Mouse (Mus musculus) stomach, embryonic 16.5 days (tissue): ENCODE measurements at regions not wholly inside any gene's neighbourhood (a gene's known extent, or its start where the extent isn't known, plus 50 kb on each side); places are given as distances from the start of the nearest gene placed in this dataset.
A peak's percentile ranks its signal among the peaks of the same experiment; 100 is the strongest.

Source experiments
- ATAC-seq: fragments of 200-750 bp; cut with Nextera tagmentation; 2 replicates; pipeline ENCODE4 v1.8.0; 2017; ENCODE audit warnings: moderate number of reproducible peaks, moderate TSS enrichment; ENCODE audit not compliant: insufficient read depth, low FRiP score
- H3K27ac ChIP-seq: fragments of 300-500 bp; sonication (generic); 2 replicates; pipeline ENCODE4 v1.5.1; 2014; ENCODE audit warnings: low read length
- H3K27me3 ChIP-seq: fragments of 300-500 bp; sonication (generic); 2 replicates; pipeline ENCODE4 v1.6.1; 2014; ENCODE audit warnings: low read length, control low read depth, mixed read lengths; ENCODE audit not compliant: control insufficient read depth, insufficient read depth
- H3K36me3 ChIP-seq: fragments of 300-500 bp; sonication (generic); 2 replicates; pipeline ENCODE4 v1.6.1; 2014; ENCODE audit warnings: low read length; ENCODE audit not compliant: control insufficient read depth, insufficient read depth
- H3K4me1 ChIP-seq: fragments of 300-500 bp; sonication (generic); 2 replicates; pipeline ENCODE4 v1.6.1; 2014; ENCODE audit warnings: low read length, control low read depth, mixed read lengths; ENCODE audit not compliant: control insufficient read depth, insufficient read depth
- H3K4me2 ChIP-seq: fragments of 300-500 bp; sonication (generic); 2 replicates; pipeline ENCODE4 v1.6.1; 2014; ENCODE audit warnings: low read depth, low read length, mixed read lengths
- H3K4me3 ChIP-seq: fragments of 300-500 bp; sonication (generic); replicated peaks from 2 replicates; pipeline ENCODE4 v1.5.1; 2014; ENCODE audit warnings: mild to moderate bottlenecking, low read length
- H3K9ac ChIP-seq: fragments of 300-500 bp; sonication (generic); 2 replicates; pipeline ENCODE4 v1.6.1; 2014; ENCODE audit warnings: low read length
- H3K9me3 ChIP-seq: fragments of 300-500 bp; sonication (generic); replicated peaks from 2 replicates; pipeline ENCODE4 v1.6.1; 2016; ENCODE audit warnings: low read length, control low read depth; ENCODE audit not compliant: control insufficient read depth
- WGBS: fragments of 180-500 bp; shearing (Covaris S2); extraction: QIAGEN DNeasy Blood & Tissue Kit; methylation state at CpG from one replicate; pipeline ENCODE4 v1.1.7; 2014; 5-methylcytosine and 5-hydroxymethylcytosine counted together

DNA sequence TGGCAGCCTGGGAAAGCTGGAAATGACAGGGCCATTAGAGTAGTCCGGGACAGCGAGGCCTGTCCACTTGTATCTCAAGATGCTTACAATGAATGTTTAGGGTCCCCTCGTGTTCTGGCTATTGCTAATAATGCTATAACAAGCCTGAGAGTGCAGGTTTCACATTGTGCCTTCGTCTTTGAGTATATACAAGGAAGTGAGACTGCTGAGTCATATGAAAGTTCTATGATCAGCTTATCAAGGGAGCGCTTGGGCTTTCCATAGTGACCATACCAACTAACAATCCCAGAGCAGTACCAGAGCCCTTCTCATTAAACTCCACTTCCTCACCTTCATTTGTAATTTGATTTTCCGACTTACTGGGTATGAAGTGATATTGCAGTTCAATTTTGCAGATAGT lies 86.2 kb upstream of the Kitl start:
- Histone ChIP-seq H3K36me3 (no peaks in the 10 kb centered on the region), H3K27ac (no peak overlapping the region), H3K4me1 (peaks cover 10% of the 10 kb centered on the region; the same call in 1 of the 2 replicates), H3K9ac (no peak overlapping the region), H3K27me3 (no peaks in the 10 kb centered on the region), H3K9me3 (no peaks in the 10 kb centered on the region), H3K4me3 (no peak overlapping the region), H3K4me2 (no peak overlapping the region)
- WGBS = 82% methylated on average over 6 of the region's 6 CpGs
- no peak; the same call in 1 of the 2 replicates for ATAC-seq

DNA sequence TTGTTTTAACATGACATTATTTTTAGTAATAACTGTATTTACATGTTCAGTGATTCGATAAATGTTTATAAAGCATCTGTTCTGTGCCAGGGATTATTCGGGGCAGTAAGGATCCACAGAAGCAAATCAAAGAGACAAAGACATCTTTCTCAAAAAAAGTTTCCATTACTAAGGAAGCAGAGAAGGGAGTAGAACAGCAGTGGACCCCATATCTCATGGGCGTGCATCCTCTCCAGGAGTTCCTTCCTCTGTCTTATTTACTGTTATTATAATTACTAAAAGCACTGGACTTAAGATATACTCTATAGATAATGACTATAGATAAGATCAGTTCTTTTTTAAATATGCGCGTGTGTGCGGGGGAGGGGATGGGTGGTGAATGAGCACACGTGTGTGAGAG lies 87.5 kb upstream of the Kitl start:
- Histone ChIP-seq H3K9me3 (no peaks in the 10 kb centered on the region), H3K4me1 (peaks cover 10% of the 10 kb centered on the region; the same call in 1 of the 2 replicates), H3K27ac (no peak overlapping the region), H3K4me3 (no peak overlapping the region), H3K36me3 (no peaks in the 10 kb centered on the region), H3K9ac (no peak overlapping the region), H3K27me3 (no peaks in the 10 kb centered on the region), H3K4me2 (no peak overlapping the region)
- 79% methylated on average over 7 of the region's 7 CpGs for WGBS
- no peak for ATAC-seq

DNA sequence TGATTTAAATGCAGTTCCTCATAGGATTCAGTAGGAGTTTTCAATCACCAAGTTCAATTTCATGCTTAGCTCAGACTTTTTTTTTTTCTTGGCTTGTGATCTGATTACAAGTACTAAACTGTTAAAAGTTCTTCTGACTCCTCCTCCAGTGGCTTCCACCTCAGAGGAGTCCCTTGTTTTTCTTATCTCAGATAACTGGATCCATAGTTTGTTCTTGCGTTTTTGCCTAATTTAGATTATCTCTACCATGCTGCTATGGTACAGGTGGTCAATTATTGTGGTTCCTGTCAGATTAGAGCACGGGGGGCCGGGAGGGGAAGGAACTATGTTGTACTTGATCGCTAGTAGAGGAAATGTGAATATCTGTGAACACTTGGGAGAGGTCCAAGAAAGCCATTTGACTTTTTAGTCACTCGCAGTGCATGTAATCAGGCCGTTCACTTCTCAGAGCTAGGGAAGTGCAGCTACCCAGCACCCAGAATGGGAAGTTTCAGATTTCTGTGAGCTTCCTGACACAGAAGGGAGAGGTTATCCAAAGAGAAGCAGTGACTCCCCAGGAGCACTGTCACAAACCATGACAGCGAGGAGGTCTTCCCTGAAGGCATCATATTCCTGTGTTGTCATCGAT lies 89.0 kb upstream of the Kitl start:
- Histone ChIP-seq H3K4me1 (peaks cover 10% of the 10 kb centered on the region; the same call in 1 of the 2 replicates), H3K4me3 (no peak overlapping the region), H3K9ac (no peak overlapping the region), H3K4me2 (no peak overlapping the region), H3K27me3 (no peaks in the 10 kb centered on the region), H3K36me3 (no peaks in the 10 kb centered on the region), H3K27ac (no peak overlapping the region), H3K9me3 (no peaks in the 10 kb centered on the region)
- WGBS = 52% methylated on average over 8 of the region's 8 CpGs
- no peak for ATAC-seq

DNA sequence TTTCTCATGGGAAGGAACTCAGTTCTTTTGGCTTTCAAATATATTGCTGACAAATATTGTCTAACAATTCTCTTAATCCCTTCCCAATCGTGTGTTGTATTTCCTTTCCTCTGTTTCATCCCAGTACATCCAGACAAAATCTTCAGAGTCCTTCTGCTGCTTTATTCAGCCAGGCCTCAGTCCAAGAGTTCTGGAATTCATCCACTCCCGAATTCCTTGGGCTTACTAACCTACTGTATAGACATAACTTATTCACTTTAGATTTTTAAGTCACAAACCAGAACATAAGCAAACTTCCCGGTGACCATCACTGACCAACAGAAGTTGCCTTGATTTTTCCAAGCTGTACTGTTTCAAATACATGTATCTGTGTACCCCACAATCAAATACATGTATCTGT lies 90.9 kb upstream of the Kitl start:
- no peak overlapping the region for H3K9ac ChIP-seq
- no peaks in the 10 kb centered on the region for H3K36me3 ChIP-seq
- peaks cover 6% of the 10 kb centered on the region; the same call in 1 of the 2 replicates for H3K4me1 ChIP-seq
- no peak for ATAC-seq
- H3K4me2 ChIP-seq = no peak overlapping the region
- H3K9me3 ChIP-seq = no peaks in the 10 kb centered on the region
- H3K27me3 ChIP-seq = no peaks in the 10 kb centered on the region
- no peak overlapping the region for H3K27ac ChIP-seq
- no peak overlapping the region for H3K4me3 ChIP-seq
- WGBS = 49% methylated on average over 3 of the region's 3 CpGs

DNA sequence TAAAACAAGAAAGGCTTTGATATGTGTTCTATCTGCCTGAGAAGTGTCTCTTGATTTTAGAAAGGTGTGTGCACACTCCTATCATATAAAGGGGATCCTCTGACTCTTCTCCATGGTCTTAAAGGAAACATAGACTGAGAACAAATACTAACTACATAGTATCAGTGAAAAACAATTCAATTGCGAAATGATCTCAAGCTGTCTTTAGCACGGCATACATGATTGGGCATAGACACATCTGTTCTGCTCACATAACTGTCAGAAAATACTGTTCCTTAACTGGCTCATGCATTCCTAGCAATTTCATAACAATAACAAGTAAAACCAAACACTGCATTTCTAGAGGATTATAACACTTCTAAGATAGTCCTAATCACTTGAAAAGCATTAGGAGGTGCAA lies 95.5 kb upstream of the Kitl start:
- Histone ChIP-seq H3K4me2 (no peak overlapping the region), H3K9ac (no peak overlapping the region), H3K27me3 (no peaks in the 10 kb centered on the region), H3K36me3 (no peaks in the 10 kb centered on the region), H3K4me1 (no peaks in the 10 kb centered on the region), H3K4me3 (no peak overlapping the region), H3K9me3 (no peaks in the 10 kb centered on the region), H3K27ac (no peak overlapping the region)
- no peak for ATAC-seq
- 64% methylated on average over 2 of the region's 2 CpGs for WGBS

DNA sequence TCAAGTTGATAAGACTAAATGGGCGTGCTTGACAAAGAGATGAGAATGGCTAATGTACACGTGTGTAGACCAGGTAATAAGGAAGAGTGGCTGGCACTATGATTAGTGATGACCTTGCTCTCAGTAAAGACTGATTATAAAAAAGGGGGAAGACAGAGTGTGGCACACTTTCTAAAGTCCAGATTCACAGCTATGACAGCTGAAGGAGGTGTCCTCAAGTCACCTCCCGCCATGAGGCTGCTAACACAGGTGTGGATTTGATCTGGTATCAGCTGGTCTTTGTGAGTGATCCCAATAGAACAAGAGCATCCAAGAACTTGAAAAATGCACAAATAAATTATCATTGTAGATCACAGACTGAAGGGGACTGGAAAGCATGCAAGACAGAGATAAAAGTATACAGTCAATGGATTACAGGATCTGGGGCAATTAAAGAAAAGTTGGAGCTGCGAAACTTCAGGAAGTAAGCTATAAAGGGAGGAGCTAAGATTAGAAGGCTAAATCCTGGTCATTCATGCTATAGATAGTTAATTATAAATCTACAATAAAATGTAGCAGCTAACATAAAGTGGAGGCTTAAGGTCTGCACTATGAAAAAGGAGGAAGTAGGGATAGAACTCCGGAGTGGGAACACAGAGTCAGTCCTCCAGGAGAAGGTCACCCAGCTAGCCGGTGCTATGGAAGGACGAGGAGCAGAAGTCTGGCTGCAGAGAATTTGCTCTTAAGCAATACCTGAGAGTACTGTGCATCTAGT lies 96.7 kb upstream of the Kitl start:
- H3K9me3 ChIP-seq = no peaks in the 10 kb centered on the region
- no peak overlapping the region for H3K4me3 ChIP-seq
- no peaks in the 10 kb centered on the region for H3K27me3 ChIP-seq
- H3K36me3 ChIP-seq = no peaks in the 10 kb centered on the region
- no peak overlapping the region for H3K4me2 ChIP-seq
- 0 out of 2 replicates have a peak, but pooled peaks cover 2% of the 10 kb centered on the region for H3K4me1 ChIP-seq
- H3K27ac ChIP-seq = no peak overlapping the region
- no peak for ATAC-seq
- WGBS = 85% methylated on average over 7 of the region's 7 CpGs
- H3K9ac ChIP-seq = no peak overlapping the region

DNA sequence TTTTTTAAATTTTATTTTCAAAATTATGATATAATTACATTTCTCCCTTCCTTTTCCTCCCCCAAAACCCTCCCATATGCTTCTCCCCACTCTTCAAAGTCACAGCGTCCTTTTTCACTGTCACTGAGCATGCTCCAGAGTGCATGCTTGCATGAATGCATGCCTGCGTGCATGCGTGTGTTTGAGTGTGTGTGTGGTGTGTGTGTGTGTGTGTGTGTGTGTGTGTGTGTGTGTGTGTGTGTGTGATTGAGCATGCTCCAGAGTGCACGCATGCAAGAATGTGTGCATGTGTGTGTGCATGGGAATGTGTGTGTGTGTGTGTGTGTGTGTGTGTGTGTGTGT lies 101.6 kb upstream of the Kitl start:
- no peaks in the 10 kb centered on the region for H3K27me3 ChIP-seq
- H3K36me3 ChIP-seq = no peaks in the 10 kb centered on the region
- peak overlapping the region; percentile 85 for H3K27ac ChIP-seq
- no peaks in the 10 kb centered on the region for H3K9me3 ChIP-seq
- H3K4me3 ChIP-seq = peak overlapping the region; percentile 49
- H3K4me1 ChIP-seq = peaks cover 5% of the 10 kb centered on the region; the same call in 1 of the 2 replicates
- 69% methylated on average over 4 of the region's 4 CpGs for WGBS
- H3K4me2 ChIP-seq = peak overlapping the region; percentile 66
- H3K9ac ChIP-seq = peak overlapping the region; percentile 61; the same call in 1 of the 2 replicates
- no peak for ATAC-seq

DNA sequence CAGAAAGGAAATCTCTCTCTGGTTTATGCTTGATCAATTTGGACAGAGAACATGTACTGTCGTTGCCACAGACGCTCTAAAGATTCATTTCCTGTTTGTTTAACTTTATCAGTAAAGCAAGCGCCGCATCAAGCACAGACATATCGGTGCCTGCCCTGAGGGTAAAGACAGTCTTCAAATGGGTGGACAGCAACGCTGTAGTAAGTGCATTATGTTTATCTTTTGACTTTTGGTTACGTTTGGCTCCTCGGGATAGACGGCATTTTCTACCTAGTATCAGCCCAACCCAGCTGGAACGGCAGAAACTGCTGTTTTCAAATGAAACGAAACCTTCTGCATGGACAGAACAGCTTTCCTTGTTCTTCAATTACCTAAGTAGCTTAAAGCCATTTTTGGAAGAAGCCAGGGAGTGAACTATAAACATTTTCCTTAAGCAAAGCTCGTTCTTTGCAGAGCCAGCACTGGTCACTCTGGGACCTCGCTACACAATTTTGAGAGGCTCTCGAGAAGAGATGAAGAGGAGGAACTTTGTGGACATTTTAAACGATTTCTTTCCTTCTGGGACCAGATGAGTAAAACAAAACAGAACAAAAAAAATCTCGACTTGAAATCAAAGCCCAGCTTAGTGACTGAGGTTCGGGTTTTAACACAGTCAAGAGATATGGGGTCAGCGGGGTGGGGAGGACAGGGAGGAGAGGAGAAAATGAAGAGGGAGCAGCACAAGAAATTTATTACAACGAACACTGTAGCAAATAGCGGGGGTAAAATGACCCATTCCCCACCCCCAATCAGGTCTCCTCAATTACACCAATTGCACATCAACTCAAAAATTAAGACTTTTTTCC lies 102.2 kb upstream of the Kitl start:
- H3K4me2 ChIP-seq = peak overlapping the region; percentile 66
- H3K27ac ChIP-seq = peak overlapping the region; percentile 85
- no peaks in the 10 kb centered on the region for H3K9me3 ChIP-seq
- peaks cover 5% of the 10 kb centered on the region; the same call in 1 of the 2 replicates for H3K4me1 ChIP-seq
- peak overlapping the region; percentile 61 for H3K9ac ChIP-seq
- no peaks in the 10 kb centered on the region for H3K27me3 ChIP-seq
- 8% methylated on average over 20 of the region's 20 CpGs for WGBS
- H3K36me3 ChIP-seq = no peaks in the 10 kb centered on the region
- H3K4me3 ChIP-seq = peak overlapping the region; percentile 49
- ATAC-seq = peak; percentile 56; the same call in 1 of the 2 replicates
